Mouse (Mus musculus): ENCODE data around the gene Clec4n. TPM values are rescaled to one million over a fixed set of nuclear protein-coding genes. Genes with fewer than 3 reads are reported as not detected.
"Not testable (repeated sequence)": the region's sequence is repeated elsewhere in the genome, so short reads cannot be mapped to it uniquely, and the experiment has no call there.

Clec4n gene
- total RNA-seq, 1 experiment from 2014 or later, result not detected

DNA sequence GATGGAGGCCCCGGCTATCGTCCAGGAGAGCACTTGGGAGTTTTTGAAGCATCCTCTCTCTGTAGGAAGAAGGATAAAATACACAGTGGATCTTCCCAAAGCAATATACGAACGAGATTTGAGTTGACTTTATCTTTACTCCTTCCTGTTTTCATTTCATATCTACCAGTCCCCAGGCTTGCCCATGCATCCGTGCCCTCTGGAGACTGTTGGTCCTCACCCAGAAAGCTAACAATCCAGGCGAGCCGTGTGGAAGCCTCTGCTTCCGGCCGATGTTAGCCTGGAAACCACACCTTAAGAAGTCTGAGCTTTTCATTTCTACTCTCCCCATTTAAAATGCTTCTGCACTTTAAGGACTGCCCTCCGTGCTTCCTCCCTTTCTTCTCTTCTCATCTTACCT, 59.3 kb downstream of the Clec4n start:
- peak; percentile 75 for ATAC-seq (replicated peaks; ENCODE audit: low read depth, poor library complexity, severe bottlenecking)

DNA sequence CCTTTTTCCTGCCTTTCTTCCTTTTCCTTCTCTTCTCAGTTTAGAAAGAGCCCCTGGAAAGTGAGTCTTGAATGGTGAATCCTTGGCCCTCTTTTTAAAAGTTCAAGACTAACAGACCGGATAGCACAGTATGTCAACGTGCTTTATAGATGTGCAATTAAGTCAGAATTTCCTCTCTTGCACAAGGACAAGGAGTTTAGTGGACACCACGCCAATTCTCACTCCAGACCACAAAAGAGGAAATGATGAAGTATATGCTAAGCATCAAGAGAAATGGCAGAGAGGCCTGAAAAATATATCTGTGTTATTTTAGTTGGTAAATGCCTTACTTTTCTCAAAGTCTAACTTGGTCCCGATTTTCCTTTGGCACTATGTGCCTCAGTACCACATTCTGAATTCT, 60.1 kb downstream of the Clec4n start, which contains the start of gene Clec4e:
Clec4e (minus strand) TSS at position 118 of the 400 bp plus-strand sequence.
- peak; percentile 48 for ATAC-seq (replicated peaks; ENCODE audit: low read depth, poor library complexity, severe bottlenecking)

DNA sequence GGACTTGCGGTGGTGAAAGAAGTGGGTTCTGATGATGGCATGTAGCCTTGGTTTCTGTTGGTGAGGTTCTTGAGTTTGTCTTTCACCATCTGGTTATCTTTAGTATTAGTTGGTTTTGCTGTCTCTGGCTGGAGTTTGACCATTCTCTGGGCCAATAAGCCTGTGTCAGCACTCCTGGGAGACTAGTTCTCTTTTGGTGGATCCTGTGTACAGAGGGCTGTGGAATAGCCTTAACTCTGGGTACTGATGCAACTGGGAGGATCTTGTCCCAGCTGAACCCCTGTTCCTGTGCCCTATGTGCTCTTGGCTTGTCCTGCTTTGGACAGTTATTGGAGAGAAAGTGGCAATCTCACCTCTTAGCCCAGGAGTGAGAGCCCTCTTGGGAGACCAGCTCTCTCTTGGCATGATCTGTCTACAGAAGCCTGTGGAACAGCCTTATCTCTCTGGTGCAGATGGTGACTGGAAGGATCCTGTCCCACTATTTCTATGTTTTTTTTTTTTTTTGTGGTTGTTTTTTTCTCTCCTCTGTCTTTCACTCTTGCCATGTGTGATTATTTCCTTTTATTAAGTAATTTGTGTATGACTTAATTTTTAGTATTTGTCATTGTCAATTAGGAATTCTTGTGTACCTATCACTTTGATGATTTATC, 63.2 kb downstream of the Clec4n start:
- peak; percentile 70 for ATAC-seq (replicated peaks; ENCODE audit: low read depth, poor library complexity, severe bottlenecking)

DNA sequence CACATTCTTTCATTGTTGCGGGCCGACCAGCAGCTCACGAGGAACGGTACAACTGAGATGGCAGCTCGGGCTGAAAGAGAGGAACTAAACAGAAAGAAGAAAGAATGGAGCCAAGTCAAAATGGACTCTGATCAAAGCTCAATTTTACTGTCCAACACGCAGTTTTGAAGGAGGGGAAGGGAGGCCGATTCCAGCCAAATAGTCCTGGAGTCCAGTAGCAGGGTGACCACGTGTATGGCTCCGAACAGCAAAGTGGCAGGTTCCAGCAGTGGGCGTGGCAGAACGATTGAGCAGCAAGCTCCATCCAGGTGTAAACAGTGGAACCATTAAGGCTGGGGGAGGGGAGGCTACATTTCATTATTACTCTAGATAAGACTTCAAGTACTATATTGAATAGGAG, 63.9 kb downstream of the Clec4n start:
- ATAC-seq (replicated peaks; ENCODE audit: low read depth, poor library complexity, severe bottlenecking), result not testable (repeated sequence)

Other genes with a start within 250 kb of the Clec4n start
- gene Clec4a4, start 239.5 kb upstream of the Clec4n start, total RNA-seq (2017), result 0.46 TPM in 1 of 2 replicates, not detected in the other
- not detected in 2 replicates for gene Clec4b1, start 179.9 kb upstream of the Clec4n start, total RNA-seq (2017)
- 0.96 and 3.7 TPM in 2 replicates for gene Clec4a2, start 123.4 kb upstream of the Clec4n start, total RNA-seq (2017)
- 0.73 TPM in 1 of 2 replicates, not detected in the other for gene Clec4b2, start 57.0 kb upstream of the Clec4n start, total RNA-seq (2017)
- gene Clec4d, start 32.3 kb downstream of the Clec4n start, total RNA-seq (2017), result 12.8 and 17.3 TPM in 2 replicates
- gene Clec4e, start 60.0 kb downstream of the Clec4n start, total RNA-seq (2017), result 22.4 and 22.8 TPM in 2 replicates
- gene Vmn2r19, start 78.5 kb downstream of the Clec4n start, total RNA-seq (2017), result not detected in 2 replicates
- not detected in 2 replicates for gene Vmn2r20, start 188.3 kb downstream of the Clec4n start, total RNA-seq (2017)